Mouse (Mus musculus) ES-Bruce4 (cell line): ENCODE data around the gene Adam21.

Experiments used
- CTCF ChIP-seq: IDR thresholded peaks from one replicate; pipeline ENCODE4 v1.8.1; 2011; ENCODE audit warnings: low read depth, low read length
- POLR2A ChIP-seq: IDR thresholded peaks from one replicate; pipeline ENCODE4 v1.8.1; 2011; ENCODE audit warnings: low read length; ENCODE audit not compliant: insufficient read depth

DNA sequence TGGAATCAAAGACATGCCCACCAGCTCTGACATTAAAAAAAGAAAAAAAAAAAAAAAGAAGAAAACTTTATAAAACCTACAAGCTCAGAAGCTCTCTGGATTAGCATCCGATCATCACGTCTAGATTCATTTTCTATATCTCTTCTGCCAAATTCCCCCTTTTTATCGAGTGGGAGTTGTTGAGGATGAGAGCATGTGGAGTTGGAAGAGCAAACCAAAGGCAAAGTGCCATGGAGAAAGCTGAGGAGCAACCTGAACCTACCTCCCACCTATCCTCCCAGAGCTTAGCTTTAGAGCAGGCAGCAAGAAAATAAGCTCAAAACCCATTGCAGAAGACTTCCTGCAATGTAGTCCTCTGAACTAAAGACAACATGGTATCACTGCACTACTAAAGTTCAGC is 4.1 kb downstream of the Adam21 start:
- no peak for TF ChIP-seq POLR2A
- TF ChIP-seq CTCF = no peak
